Mouse (Mus musculus) MEL (cell line): ENCODE results near the gene Plekhh3. TPM values are rescaled to one million over a fixed set of nuclear protein-coding genes. Genes with fewer than 3 reads are reported as not detected.

Experiments used
- DNase-seq: peaks from one replicate; pipeline ENCODE4 v3.0.0; 2011; ENCODE audit warnings: low read depth, low spot score
- H3K27ac ChIP-seq: 2 replicates; pipeline ENCODE4 v1.5.1; 2012; ENCODE audit warnings: low read depth, mild to moderate bottlenecking, control low read depth, low read length, moderate library complexity; ENCODE audit not compliant: control insufficient read depth
- H3K27me3 ChIP-seq, 2 experiments: fragments of 150-350 bp in 1 of 2; sonication (generic) in 1 of 2; 2 replicates each; pipeline ENCODE4 v1.6.1; 2012; ENCODE audit warnings: low read length in 2 of 2, mild to moderate bottlenecking in 2 of 2, improper control_type of control experiment in 1 of 2, moderate library complexity in 1 of 2; ENCODE audit not compliant: insufficient read depth in 2 of 2, control insufficient read depth in 1 of 2
- H3K36me3 ChIP-seq, 2 experiments: 2 replicates each; pipeline ENCODE4 v1.6.1; 2012 to 2014; ENCODE audit warnings: low read length in 2 of 2, improper control_type of control experiment in 1 of 2, inconsistent platforms in 1 of 2, mild to moderate bottlenecking in 1 of 2; ENCODE audit not compliant: insufficient read depth in 2 of 2, control insufficient read depth in 1 of 2
- H3K4me1 ChIP-seq, 2 experiments: fragments of 150-350 bp in 1 of 2; sonication (generic) in 1 of 2; 2 replicates each; pipeline ENCODE4 v1.6.1; 2012; ENCODE audit warnings: low read length in 2 of 2, improper control_type of control experiment in 1 of 2, mild to moderate bottlenecking in 1 of 2; ENCODE audit not compliant: insufficient read depth in 2 of 2, control insufficient read depth in 1 of 2
- H3K4me3 ChIP-seq, 2 experiments: fragments of 150-350 bp in 1 of 2; sonication (generic) in 1 of 2; 2 replicates each; pipeline ENCODE4 v1.5.1; 2012; ENCODE audit warnings: low read depth in 2 of 2, low read length in 2 of 2, mild to moderate bottlenecking in 2 of 2, moderate library complexity in 2 of 2, control low read depth in 1 of 2, improper control_type of control experiment in 1 of 2; ENCODE audit not compliant: control insufficient read depth in 1 of 2, insufficient read depth in 1 of 2
- H3K79me2 ChIP-seq: 2 replicates; pipeline ENCODE4 v1.6.1; 2012; ENCODE audit warnings: mild to moderate bottlenecking, low read length, moderate library complexity; ENCODE audit not compliant: control insufficient read depth, poor library complexity, insufficient read depth
- H3K9ac ChIP-seq: 2 replicates; pipeline ENCODE4 v1.6.1; 2012; ENCODE audit warnings: low read depth, mild to moderate bottlenecking, control low read depth, low read length, moderate library complexity; ENCODE audit not compliant: control insufficient read depth, poor library complexity, severe bottlenecking
- H3K9me3 ChIP-seq: fragments of 150-350 bp; sonication (generic); replicated peaks from 2 replicates; pipeline ENCODE4 v1.6.1; 2012; ENCODE audit warnings: mild to moderate bottlenecking, low read length, improper control_type of control experiment, moderate library complexity; ENCODE audit not compliant: insufficient read depth
- CHD2 ChIP-seq: IDR thresholded peaks from 2 replicates; pipeline ENCODE4 v1.6.1; 2011; ENCODE audit warnings: low read length, improper control_type of control experiment
- CTCF ChIP-seq, 3 experiments: IDR thresholded peaks in 2 of 3; conservative IDR thresholded peaks in 1 of 3; 2 replicates each; pipeline ENCODE4 v1.5.1; 2011 to 2012; ENCODE audit warnings: low read length in 3 of 3, low read depth in 2 of 3, mild to moderate bottlenecking in 2 of 3, improper control_type of control experiment in 1 of 3, inconsistent platforms in 1 of 3, mixed read lengths in 1 of 3, moderate library complexity in 1 of 3; ENCODE audit not compliant: control insufficient read depth in 1 of 3, insufficient read depth in 1 of 3, poor library complexity in 1 of 3, severe bottlenecking in 1 of 3
- ELF1 ChIP-seq: IDR thresholded peaks from 2 replicates; pipeline ENCODE4 v1.6.1; 2014; ENCODE audit warnings: low read depth, mild to moderate bottlenecking, inconsistent platforms, low read length, improper control_type of control experiment, moderate library complexity
- GABPA ChIP-seq: IDR thresholded peaks from 2 replicates; pipeline ENCODE4 v1.6.1; 2012; ENCODE audit warnings: low read depth, mild to moderate bottlenecking, inconsistent platforms, low read length, improper control_type of control experiment, moderate library complexity
- MXI1 ChIP-seq: IDR thresholded peaks from 2 replicates; pipeline ENCODE4 v1.6.1; 2011; ENCODE audit warnings: mild to moderate bottlenecking, low read depth, low read length, improper control_type of control experiment
- NRF1 ChIP-seq: IDR thresholded peaks from 2 replicates; pipeline ENCODE4 v1.6.1; 2014; ENCODE audit warnings: low read depth, mild to moderate bottlenecking, inconsistent platforms, low read length, improper control_type of control experiment, moderate library complexity; ENCODE audit not compliant: poor library complexity, insufficient read depth, severe bottlenecking
- POLR2A ChIP-seq, 2 experiments: IDR thresholded peaks; 2 replicates each; pipeline ENCODE4 v1.6.1; 2011 to 2012; ENCODE audit warnings: low read length in 2 of 2, mild to moderate bottlenecking in 2 of 2, control low read depth in 1 of 2, improper control_type of control experiment in 1 of 2, low read depth in 1 of 2, moderate library complexity in 1 of 2; ENCODE audit not compliant: control insufficient read depth in 1 of 2, insufficient read depth in 1 of 2, poor library complexity in 1 of 2
- SIN3A ChIP-seq: IDR thresholded peaks from 2 replicates; pipeline ENCODE4 v1.6.1; 2012; ENCODE audit warnings: low read length, improper control_type of control experiment, inconsistent platforms
- TCF12 ChIP-seq: IDR thresholded peaks from 2 replicates; pipeline ENCODE4 v1.6.1; 2014; ENCODE audit warnings: low read depth, mild to moderate bottlenecking, inconsistent platforms, low read length, improper control_type of control experiment, moderate library complexity
- UBTF ChIP-seq: IDR thresholded peaks from 2 replicates; pipeline ENCODE4 v1.6.1; 2012; ENCODE audit warnings: low read depth, mild to moderate bottlenecking, inconsistent platforms, low read length, improper control_type of control experiment, moderate library complexity, borderline replicate concordance; ENCODE audit not compliant: insufficient read depth
- USF1 ChIP-seq: IDR thresholded peaks from 2 replicates; pipeline ENCODE4 v1.6.1; 2014; ENCODE audit warnings: low read depth, mild to moderate bottlenecking, inconsistent platforms, low read length, improper control_type of control experiment, moderate library complexity
- polyA plus RNA-seq, 2 experiments: library from polyadenylated mRNA; stranded (reverse) in 1 of 2; unstranded in 1 of 2; fragments of >175 nt in 1 of 2; fragments of >200 nt in 1 of 2; gene quantifications; 2 replicates each; pipeline versions ENCODE4 v1.2.1 to v1.2.4; 2012; ENCODE audit warnings: low replicate concordance in 2 of 2, low read depth in 1 of 2; ENCODE audit not compliant: insufficient read length in 2 of 2, insufficient read depth in 1 of 2, missing spikeins in 1 of 2
- total RNA-seq: library from RNA; depleted of rRNA; stranded (reverse); fragments of 300-350 nt; gene quantifications from 2 replicates; pipeline ENCODE4 v1.2.3, GENCODE M21; 2012

The Plekhh3 gene
- total and polyA plus RNA-seq, 3 experiments, result 0.81 to 1.5 TPM; not detected in 1

- peak; percentile 83; the same call in 1 of the 2 replicates for TF ChIP-seq SIN3A
- peak; percentile 69 to 99 for TF ChIP-seq POLR2A (IDR thresholded peaks at IDR 0.05; ENCODE audit: control insufficient read depth in 1 of 2, insufficient read depth in 1 of 2, low read depth in 1 of 2, low read length in 2 of 2, poor library complexity in 1 of 2)
- TF ChIP-seq CTCF (IDR thresholded peaks at IDR 0.05 in 2 of 3, conservative IDR thresholded peaks at IDR 0.05 in 1 of 3; ENCODE audit: control insufficient read depth in 1 of 3, insufficient read depth in 1 of 3, low read depth in 2 of 3, low read length in 3 of 3, poor library complexity in 1 of 3, severe bottlenecking in 1 of 3), result no peak
- TF ChIP-seq USF1, result peak; percentile 38; the same call in 1 of the 2 replicates
These were observed 51.2 kb downstream of the Plekhh3 start, which contains the start of the genes Retreg3 and Tubg1 (continued) for GRCm38 (mm10) chr11:101119761-101120544.

GRCm38 (mm10) chr11:101119131-101119760 lies 51.9 kb downstream of the Plekhh3 start:
- Histone ChIP-seq H3K4me1 (peaks cover 11 to 16% of the 10 kb centered on the region in 2 experiments), H3K79me2 (peaks cover 43% of the 10 kb centered on the region), H3K36me3 (peaks cover 2 to 26% of the 10 kb centered on the region in 2 experiments; a peak in 3 of 4 replicates), H3K9me3 (no peaks in the 10 kb centered on the region), H3K27me3 (no peaks in the 10 kb centered on the region), H3K27ac (peak overlapping the region; percentile 37), H3K9ac (peak overlapping the region; percentile 83), H3K4me3 (peak overlapping the region; percentile 77 to 84)
- TF ChIP-seq GABPA (no peak), TCF12 (no peak), MXI1 (peak; percentile 46), CHD2 (no peak), POLR2A (IDR thresholded peaks at IDR 0.05; ENCODE audit: control insufficient read depth in 1 of 2, insufficient read depth in 1 of 2, low read depth in 1 of 2, low read length in 2 of 2, poor library complexity in 1 of 2) (peak in 1 of 2 experiments; percentile 96; a peak in 2 of 4 replicates), UBTF (0 out of 2 replicates have a peak, but pooled peaks have one; percentile 84), CTCF (IDR thresholded peaks at IDR 0.05 in 2 of 3, conservative IDR thresholded peaks at IDR 0.05 in 1 of 3; ENCODE audit: control insufficient read depth in 1 of 3, insufficient read depth in 1 of 3, low read depth in 2 of 3, low read length in 3 of 3, poor library complexity in 1 of 3, severe bottlenecking in 1 of 3) (0 out of 6 replicates have a peak, but pooled peaks of 1 of the 3 experiments have one; percentile 2)
- peak; percentile 55 for DNase-seq

DNA sequence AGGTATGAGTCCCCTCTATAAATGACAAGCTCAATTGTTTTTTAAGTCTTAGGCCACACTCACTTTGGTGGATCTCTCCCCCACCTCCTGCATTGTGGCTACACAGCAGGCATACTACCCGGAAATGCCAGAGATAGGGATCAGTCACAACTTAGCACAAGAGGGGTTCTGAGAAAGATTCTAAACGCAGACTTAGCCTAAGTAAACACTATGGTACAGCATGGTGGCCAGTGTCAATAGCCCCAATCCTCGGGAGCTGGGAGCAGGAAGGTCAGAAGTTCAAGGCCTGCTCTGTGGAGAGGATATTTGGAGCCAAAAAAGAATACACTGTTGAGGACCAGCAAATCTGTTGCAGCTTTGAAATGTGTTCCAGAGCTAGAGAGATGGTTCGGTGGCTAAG lies 53.0 kb downstream of the Plekhh3 start:
- H3K4me3 ChIP-seq, result peak overlapping the region in 1 of 2 experiments; percentile 77; a peak in 2 of 4 replicates
- no peak overlapping the region for H3K27ac ChIP-seq
- DNase-seq, result no peak
- H3K4me1 ChIP-seq, result peaks cover 11 to 16% of the 10 kb centered on the region in 2 experiments
- H3K9me3 ChIP-seq, result no peaks in the 10 kb centered on the region
- TF ChIP-seq ELF1, result peak; percentile 44; the same call in 1 of the 2 replicates
- no peak for TF ChIP-seq NRF1
- H3K79me2 ChIP-seq, result peaks cover 48% of the 10 kb centered on the region
- peak overlapping the region; percentile 83 for H3K9ac ChIP-seq
- peaks cover 4 to 26% of the 10 kb centered on the region in 2 experiments for H3K36me3 ChIP-seq
- no peaks in the 10 kb centered on the region for H3K27me3 ChIP-seq
